Mouse (Mus musculus) layer of hippocampus, postnatal 36 days (tissue): ENCODE measurements at regions not wholly inside any gene's neighbourhood (a gene's known extent, or its start where the extent isn't known, plus 50 kb on each side); places are given as distances from the start of the nearest gene placed in this dataset.

Experiments
- DNase-seq, 2 experiments: peaks; one replicate each; pipeline ENCODE4 v3.0.0; 2022

GRCm38 (mm10) chr13:44206448-44206847 lies 421.9 kb downstream of the Cd83 start:
- no peak for DNase-seq

GRCm38 (mm10) chr13:44207400-44208005 lies 422.9 kb downstream of the Cd83 start:
- no peak for DNase-seq

- no peak for DNase-seq
Observed at GRCm38 (mm10) chr13:44209036-44209435, 424.5 kb downstream of the Cd83 start.

- no peak for DNase-seq
Observed at GRCm38 (mm10) chr13:44210123-44210522, 425.5 kb downstream of the Cd83 start.

GRCm38 (mm10) chr13:44212356-44212755 lies 427.8 kb downstream of the Cd83 start:
- no peak for DNase-seq

GRCm38 (mm10) chr13:44212936-44213335 lies 428.4 kb downstream of the Cd83 start:
- DNase-seq: peak in 1 of 2 experiments; percentile 22

- no peak for DNase-seq
Observed at GRCm38 (mm10) chr13:44218266-44218665, 433.7 kb downstream of the Cd83 start.

- no peak for DNase-seq
Observed at GRCm38 (mm10) chr13:44221721-44222120, 437.1 kb downstream of the Cd83 start.

- peak; percentile 10 to 25 for DNase-seq
Observed at GRCm38 (mm10) chr13:44222335-44222734, 437.8 kb downstream of the Cd83 start.

GRCm38 (mm10) chr13:44227706-44228459 lies 443.3 kb downstream of the Cd83 start:
- DNase-seq: no peak

GRCm38 (mm10) chr13:44228540-44229135 lies 444.1 kb downstream of the Cd83 start:
- no peak for DNase-seq

- DNase-seq: no peak
Observed at GRCm38 (mm10) chr13:44229136-44229611, 444.6 kb downstream of the Cd83 start.

GRCm38 (mm10) chr13:44231403-44231802 lies 446.8 kb downstream of the Cd83 start:
- no peak for DNase-seq

GRCm38 (mm10) chr13:44231868-44232715 lies 447.5 kb downstream of the Cd83 start:
- peak; percentile 62 to 71 for DNase-seq

GRCm38 (mm10) chr13:44232716-44233051 lies 448.1 kb downstream of the Cd83 start:
- no peak for DNase-seq

GRCm38 (mm10) chr13:44234241-44234640 lies 449.7 kb downstream of the Cd83 start:
- DNase-seq: no peak

GRCm38 (mm10) chr13:44235236-44235635 lies 450.7 kb downstream of the Cd83 start:
- no peak for DNase-seq

- no peak for DNase-seq
Observed at GRCm38 (mm10) chr13:44235941-44236340, 451.4 kb downstream of the Cd83 start.

GRCm38 (mm10) chr13:44238308-44238707 lies 453.7 kb downstream of the Cd83 start:
- peak in 1 of 2 experiments; percentile 12 for DNase-seq

- DNase-seq: no peak
Observed at GRCm38 (mm10) chr13:44243211-44243610, 458.6 kb downstream of the Cd83 start.

GRCm38 (mm10) chr13:44246714-44247251 lies 462.2 kb downstream of the Cd83 start:
- no peak for DNase-seq

GRCm38 (mm10) chr13:44247861-44248260 lies 463.3 kb downstream of the Cd83 start:
- DNase-seq: no peak
